Mouse (Mus musculus): ENCODE measurements around the gene 3110009E18Rik. TPM values are rescaled to one million over a fixed set of nuclear protein-coding genes. Genes with fewer than 3 reads are reported as not detected.

3110009E18Rik gene
- polyA plus RNA-seq, 2 experiments from 2014 or later = 21.6 to 30.4 TPM

GRCm38 (mm10) chr1:120105556-120105959, 15.4 kb upstream of the 3110009E18Rik start:
- peak; percentile 69 for ATAC-seq

GRCm38 (mm10) chr1:120109741-120110432, 11.1 kb upstream of the 3110009E18Rik start:
- no peak for ATAC-seq

GRCm38 (mm10) chr1:120111766-120112165, 9.2 kb upstream of the 3110009E18Rik start:
- ATAC-seq = no peak

- no peak for ATAC-seq
Measured at GRCm38 (mm10) chr1:120112251-120113187, 8.5 kb upstream of the 3110009E18Rik start.

- no peak for ATAC-seq
Measured at GRCm38 (mm10) chr1:120115671-120116081, 5.3 kb upstream of the 3110009E18Rik start.

GRCm38 (mm10) chr1:120116106-120116505, 4.9 kb upstream of the 3110009E18Rik start:
- ATAC-seq = no peak

- no peak for ATAC-seq
Measured at GRCm38 (mm10) chr1:120118854-120119253, 2.1 kb upstream of the 3110009E18Rik start.

- no peak for ATAC-seq
Measured at GRCm38 (mm10) chr1:120119389-120119788, 1.6 kb upstream of the 3110009E18Rik start.

- ATAC-seq = no peak
Measured at GRCm38 (mm10) chr1:120120141-120120968, 632 bp upstream of the 3110009E18Rik start.

GRCm38 (mm10) chr1:120121930-120122530, 1.0 kb downstream of the 3110009E18Rik start:
- no peak for ATAC-seq

GRCm38 (mm10) chr1:120122634-120123383, 1.8 kb downstream of the 3110009E18Rik start:
- ATAC-seq = no peak

GRCm38 (mm10) chr1:120124839-120125238, 3.9 kb downstream of the 3110009E18Rik start:
- ATAC-seq = no peak

GRCm38 (mm10) chr1:120125471-120125870, 4.5 kb downstream of the 3110009E18Rik start:
- no peak for ATAC-seq

- ATAC-seq = no peak
Measured at GRCm38 (mm10) chr1:120126318-120126717, 5.3 kb downstream of the 3110009E18Rik start.

GRCm38 (mm10) chr1:120132376-120132775, 11.4 kb downstream of the 3110009E18Rik start:
- no peak for ATAC-seq

- no peak for ATAC-seq
Measured at GRCm38 (mm10) chr1:120135934-120136786, 15.2 kb downstream of the 3110009E18Rik start.

- no peak for ATAC-seq
Measured at GRCm38 (mm10) chr1:120138923-120139540, 18.0 kb downstream of the 3110009E18Rik start.

GRCm38 (mm10) chr1:120140144-120140693, 19.2 kb downstream of the 3110009E18Rik start:
- no peak for ATAC-seq

GRCm38 (mm10) chr1:120142551-120142950, 21.6 kb downstream of the 3110009E18Rik start:
- no peak for ATAC-seq
